16 mouse cellular contexts compared by ENCODE assay signal in genomic region chr5:118448884-118449515, GRCm38 (mm10).
DNase-seq lines count a peak whose midpoint lies in the region; ATAC-seq and TF ChIP-seq lines count a peak whose summit lies in the region.
"Had no signal": no experiment of that assay in that cellular context is flagged by ENCODE, and none has a peak within 500 bp of the region (broad histone marks: within the 10 kb centered on the region; RNA-seq: fewer than 3 reads in every experiment).

No protein-coding gene starts in this region.

- no peak overlapping the region for H3K4me3 ChIP-seq in liver, embryonic 11.5 days (ENCODE audit: low read depth, low read length)
- no peak overlapping the region for H3K4me3 ChIP-seq in intestine, postnatal 0 days (ENCODE audit: low read depth, low read length)
- no peak overlapping the region for H3K4me3 ChIP-seq in stomach, embryonic 16.5 days (replicated peaks; ENCODE audit: low read length)
- H3K4me3 ChIP-seq: heart, embryonic 12.5 days; midbrain, embryonic 15.5 days had no signal

- no peak overlapping the region for H3K27ac ChIP-seq in liver, embryonic 11.5 days (ENCODE audit: low read depth, low read length)
- no peak overlapping the region for H3K27ac ChIP-seq in intestine, postnatal 0 days (ENCODE audit: low read depth, low read length)
- H3K27ac ChIP-seq in stomach, embryonic 16.5 days (ENCODE audit: low read length) = no peak overlapping the region
- H3K27ac ChIP-seq: midbrain, embryonic 15.5 days had no signal

- H3K27me3 ChIP-seq in liver, embryonic 11.5 days (replicated peaks; ENCODE audit: control insufficient read depth, insufficient read depth, low read length) = peaks cover 3% of the 10 kb centered on the region
- H3K27me3 ChIP-seq in intestine, postnatal 0 days (replicated peaks; ENCODE audit: control insufficient read depth, insufficient read depth, low read length) = no peaks in the 10 kb centered on the region
- H3K27me3 ChIP-seq in stomach, embryonic 16.5 days (ENCODE audit: control insufficient read depth, insufficient read depth, low read length) = no peaks in the 10 kb centered on the region
- H3K27me3 ChIP-seq: midbrain, embryonic 15.5 days had no signal

- no peaks in the 10 kb centered on the region for H3K36me3 ChIP-seq in liver, embryonic 11.5 days (ENCODE audit: control insufficient read depth, insufficient read depth, low read length)
- no peaks in the 10 kb centered on the region for H3K36me3 ChIP-seq in intestine, postnatal 0 days (ENCODE audit: control insufficient read depth, insufficient read depth)
- no peaks in the 10 kb centered on the region for H3K36me3 ChIP-seq in stomach, embryonic 16.5 days (ENCODE audit: control insufficient read depth, insufficient read depth, low read length)
- H3K36me3 ChIP-seq: heart, embryonic 12.5 days; midbrain, embryonic 15.5 days had no signal

- no peak overlapping the region for H3K4me2 ChIP-seq in liver, embryonic 11.5 days
- H3K4me2 ChIP-seq in intestine, postnatal 0 days (replicated peaks; ENCODE audit: low read depth) = no peak overlapping the region
- no peak overlapping the region for H3K4me2 ChIP-seq in stomach, embryonic 16.5 days (ENCODE audit: low read depth, low read length)
- H3K4me2 ChIP-seq: heart, embryonic 12.5 days; midbrain, embryonic 15.5 days had no signal

- H3K4me1 ChIP-seq in liver, embryonic 11.5 days (replicated peaks; ENCODE audit: control insufficient read depth, insufficient read depth, low read length) = peaks cover 3% of the 10 kb centered on the region
- no peaks in the 10 kb centered on the region for H3K4me1 ChIP-seq in intestine, postnatal 0 days (replicated peaks; ENCODE audit: control insufficient read depth, insufficient read depth, low read length)
- H3K4me1 ChIP-seq in stomach, embryonic 16.5 days (ENCODE audit: control insufficient read depth, insufficient read depth, low read length) = 0 out of 2 replicates have a peak, but pooled peaks cover 10% of the 10 kb centered on the region

- ATAC-seq in liver, embryonic 11.5 days (replicated peaks; ENCODE audit: low FRiP score) = peak; percentile 29; the same call in 1 of the 2 replicates
- peak; percentile 36; the same call in 1 of the 2 replicates for ATAC-seq in intestine, postnatal 0 days
- ATAC-seq in stomach, embryonic 16.5 days (ENCODE audit: insufficient read depth, low FRiP score) = peak; percentile 30; the same call in 1 of the 2 replicates
- ATAC-seq: forebrain, embryonic 16.5 days; midbrain, embryonic 15.5 days had no signal

- H3K9ac ChIP-seq in liver, embryonic 11.5 days (ENCODE audit: low read depth, low read length) = no peak overlapping the region
- H3K9ac ChIP-seq in intestine, postnatal 0 days (ENCODE audit: low read depth, low read length) = no peak overlapping the region
- no peak overlapping the region for H3K9ac ChIP-seq in stomach, embryonic 16.5 days (ENCODE audit: low read length)
- H3K9ac ChIP-seq: heart, embryonic 12.5 days; midbrain, embryonic 15.5 days had no signal

- no peak for DNase-seq in liver, embryonic 11.5 days (ENCODE audit: low spot score)
- DNase-seq in liver = no peak
- peak; percentile 58 for DNase-seq in NIH3T3 (ENCODE audit: low read depth)
- no peak for DNase-seq in spleen, postnatal 10 days (ENCODE audit: low spot score in 2 of 2)
- DNase-seq in cerebellum, postnatal 4 days (ENCODE audit: low spot score in 2 of 2) = no peak
- no peak for DNase-seq in MN1 (ENCODE audit: low spot score)
- DNase-seq: cerebellum, postnatal 36 days; gastrocnemius, postnatal 10 days; kidney, adult 8-10 months; lung, postnatal 10 days; thymus, postnatal 14 days had no signal

- WGBS in liver, embryonic 11.5 days = 51% methylated on average over 4 of the region's 4 CpGs
- WGBS in intestine, postnatal 0 days = 54% methylated on average over 4 of the region's 4 CpGs
- 51% methylated on average over 4 of the region's 4 CpGs for WGBS in stomach, embryonic 16.5 days

- TF ChIP-seq CTCF in intestine, postnatal 0 days (IDR thresholded peaks at IDR 0.05; ENCODE audit: low read depth) = no peak

- H3K9me3 ChIP-seq in liver, embryonic 11.5 days (ENCODE audit: control insufficient read depth, low read length) = no peaks in the 10 kb centered on the region
- H3K9me3 ChIP-seq in intestine, postnatal 0 days (ENCODE audit: control insufficient read depth) = no peaks in the 10 kb centered on the region
- H3K9me3 ChIP-seq in stomach, embryonic 16.5 days (replicated peaks; ENCODE audit: control insufficient read depth, low read length) = no peaks in the 10 kb centered on the region
- H3K9me3 ChIP-seq: heart, embryonic 12.5 days; midbrain, embryonic 15.5 days had no signal
